Mouse (Mus musculus) liver, embryonic 12.5 days (tissue): ENCODE results near the gene Mgat4b. TPM values are rescaled to one million over a fixed set of nuclear protein-coding genes. Genes with fewer than 3 reads are reported as not detected.
A peak's percentile ranks its signal among the peaks of the same experiment; 100 is the strongest.

Source experiments
- ATAC-seq: fragments of 200-750 bp; cut with Nextera tagmentation; 2 replicates; pipeline ENCODE4 v1.8.0; 2017; ENCODE audit warnings: moderate number of reproducible peaks, mild to moderate bottlenecking, moderate library complexity
- H3K27ac ChIP-seq: fragments of 300-500 bp; sonication (generic); 2 replicates; pipeline ENCODE4 v1.5.1; 2016; ENCODE audit warnings: mild to moderate bottlenecking
- H3K27me3 ChIP-seq: fragments of 300-500 bp; sonication (generic); replicated peaks from 2 replicates; pipeline ENCODE4 v1.6.1; 2016; ENCODE audit warnings: mild to moderate bottlenecking, moderate library complexity
- H3K36me3 ChIP-seq: fragments of 300-500 bp; sonication (generic); 2 replicates; pipeline ENCODE4 v1.6.1; 2016; ENCODE audit warnings: mild to moderate bottlenecking, moderate library complexity
- H3K4me1 ChIP-seq: fragments of 300-500 bp; sonication (generic); 2 replicates; pipeline ENCODE4 v1.6.1; 2016
- H3K4me2 ChIP-seq: fragments of 300-500 bp; sonication (generic); 2 replicates; pipeline ENCODE4 v1.6.1; 2016; ENCODE audit warnings: mild to moderate bottlenecking, moderate library complexity
- H3K4me3 ChIP-seq: fragments of 300-500 bp; sonication (generic); 2 replicates; pipeline ENCODE4 v1.5.1; 2016; ENCODE audit warnings: mild to moderate bottlenecking, moderate library complexity
- H3K9ac ChIP-seq: fragments of 300-500 bp; sonication (generic); 2 replicates; pipeline ENCODE4 v1.6.1; 2016; ENCODE audit warnings: mild to moderate bottlenecking, moderate library complexity
- H3K9me3 ChIP-seq: fragments of 300-500 bp; sonication (generic); replicated peaks from 2 replicates; pipeline ENCODE4 v1.6.1; 2016; ENCODE audit warnings: mild to moderate bottlenecking, moderate library complexity
- WGBS: fragments of 180-500 bp; shearing (Covaris S2); methylation state at CpG from one replicate; pipeline ENCODE4 v1.1.7; 2016; ENCODE audit not compliant: insufficient replicate concordance; 5-methylcytosine and 5-hydroxymethylcytosine counted together
- polyA plus RNA-seq: library from polyadenylated mRNA; unstranded; fragments of >200 nt; fragmentation: Nextera tagmentation; extraction: Ambion mirVana; gene quantifications from 2 replicates; pipeline ENCODE4 v1.2.1, GENCODE M21; 2016

The Mgat4b gene
- polyA plus RNA-seq, 1 experiment from 2014 or later, result 29.1 TPM

- H3K9ac ChIP-seq, result no peak overlapping the region
- no peak for ATAC-seq
- peak overlapping the region; percentile 42 for H3K27ac ChIP-seq
- WGBS, result 64% methylated on average over 4 of the region's 4 CpGs
- peaks cover 10% of the 10 kb centered on the region; the same call in 1 of the 2 replicates for H3K36me3 ChIP-seq
- H3K27me3 ChIP-seq, result no peaks in the 10 kb centered on the region
- H3K4me3 ChIP-seq, result no peak overlapping the region
- no peak overlapping the region for H3K4me2 ChIP-seq
- no peaks in the 10 kb centered on the region for H3K9me3 ChIP-seq
- H3K4me1 ChIP-seq, result peaks cover 75% of the 10 kb centered on the region
These were observed 6.2 kb downstream of the Mgat4b start for GRCm38 (mm10) chr11:50216724-50217366.

GRCm38 (mm10) chr11:50217811-50218210, 7.1 kb downstream of the Mgat4b start:
- no peak overlapping the region for H3K4me2 ChIP-seq

GRCm38 (mm10) chr11:50219833-50220232, 9.1 kb downstream of the Mgat4b start:
- 33% methylated on average over 2 of the region's 2 CpGs for WGBS
- peaks cover 70% of the 10 kb centered on the region for H3K4me1 ChIP-seq

More at GRCm38 (mm10) chr11:50217811-50218210, 7.1 kb downstream of the Mgat4b start:
- 48% methylated on average over 4 of the region's 4 CpGs for WGBS
- H3K27ac ChIP-seq, result no peak overlapping the region; the same call in 1 of the 2 replicates
- ATAC-seq, result no peak
- H3K4me1 ChIP-seq, result peaks cover 70% of the 10 kb centered on the region
- no peaks in the 10 kb centered on the region for H3K27me3 ChIP-seq
- H3K9ac ChIP-seq, result no peak overlapping the region
- peaks cover 10% of the 10 kb centered on the region for H3K36me3 ChIP-seq
- H3K9me3 ChIP-seq, result no peaks in the 10 kb centered on the region
- no peak overlapping the region for H3K4me3 ChIP-seq

GRCm38 (mm10) chr11:50222559-50223276, 12.0 kb downstream of the Mgat4b start:
- Histone ChIP-seq H3K27ac (peak overlapping the region; percentile 98; the same call in 1 of the 2 replicates), H3K4me1 (peaks cover 63% of the 10 kb centered on the region), H3K27me3 (no peaks in the 10 kb centered on the region), H3K4me2 (peak overlapping the region; percentile 86), H3K36me3 (peaks cover 14% of the 10 kb centered on the region), H3K9me3 (no peaks in the 10 kb centered on the region), H3K9ac (peak overlapping the region; percentile 98; the same call in 1 of the 2 replicates), H3K4me3 (peak overlapping the region; percentile 91)
- 59% methylated on average over 7 of the region's 7 CpGs for WGBS
- no peak for ATAC-seq

More at GRCm38 (mm10) chr11:50219833-50220232, 9.1 kb downstream of the Mgat4b start:
- Histone ChIP-seq H3K27ac (no peak overlapping the region), H3K9ac (no peak overlapping the region), H3K4me3 (no peak overlapping the region), H3K27me3 (no peaks in the 10 kb centered on the region), H3K36me3 (peaks cover 10% of the 10 kb centered on the region), H3K4me2 (no peak overlapping the region), H3K9me3 (no peaks in the 10 kb centered on the region)
- no peak for ATAC-seq

GRCm38 (mm10) chr11:50223783-50224662, 13.3 kb downstream of the Mgat4b start:
- H3K9ac ChIP-seq, result peak overlapping the region; percentile 98
- H3K4me3 ChIP-seq, result peak overlapping the region; percentile 91
- H3K27me3 ChIP-seq, result no peaks in the 10 kb centered on the region
- ATAC-seq, result no peak
- H3K4me1 ChIP-seq, result peaks cover 63% of the 10 kb centered on the region
- 4% methylated on average over 17 of the region's 17 CpGs for WGBS
- H3K27ac ChIP-seq, result peak overlapping the region; percentile 98
- no peaks in the 10 kb centered on the region for H3K9me3 ChIP-seq
- peaks cover 21% of the 10 kb centered on the region for H3K36me3 ChIP-seq
- peak overlapping the region; percentile 86 for H3K4me2 ChIP-seq

GRCm38 (mm10) chr11:50224671-50225530, 14.2 kb downstream of the Mgat4b start:
- Histone ChIP-seq H3K36me3 (peaks cover 17% of the 10 kb centered on the region), H3K27ac (peak overlapping the region; percentile 98), H3K4me2 (peak overlapping the region; percentile 86), H3K9ac (peak overlapping the region; percentile 98), H3K4me1 (peaks cover 63% of the 10 kb centered on the region), H3K9me3 (no peaks in the 10 kb centered on the region), H3K4me3 (peak overlapping the region; percentile 91), H3K27me3 (no peaks in the 10 kb centered on the region)
- peak; percentile 95 for ATAC-seq
- WGBS, result under 1% methylated on average over 70 of the region's 70 CpGs

- H3K36me3 ChIP-seq, result peaks cover 25% of the 10 kb centered on the region
These were observed 15.1 kb downstream of the Mgat4b start for GRCm38 (mm10) chr11:50225611-50226378.

GRCm38 (mm10) chr11:50226406-50226805, 15.7 kb downstream of the Mgat4b start:
- Histone ChIP-seq H3K4me1 (peaks cover 73% of the 10 kb centered on the region), H3K36me3 (peaks cover 29% of the 10 kb centered on the region)
- 12% methylated on average over 2 of the region's 2 CpGs for WGBS

More at GRCm38 (mm10) chr11:50225611-50226378, 15.1 kb downstream of the Mgat4b start:
- WGBS, result 1% methylated on average over 34 of the region's 34 CpGs
- peak overlapping the region; percentile 98 for H3K27ac ChIP-seq
- H3K9me3 ChIP-seq, result no peaks in the 10 kb centered on the region
- no peaks in the 10 kb centered on the region for H3K27me3 ChIP-seq
- H3K4me2 ChIP-seq, result peak overlapping the region; percentile 86
- peaks cover 67% of the 10 kb centered on the region for H3K4me1 ChIP-seq
- H3K4me3 ChIP-seq, result peak overlapping the region; percentile 91
- peak overlapping the region; percentile 98 for H3K9ac ChIP-seq
- ATAC-seq, result peak; percentile 7

GRCm38 (mm10) chr11:50227226-50227625, 16.5 kb downstream of the Mgat4b start:
- Histone ChIP-seq H3K4me3 (peak overlapping the region; percentile 91), H3K9ac (peak overlapping the region; percentile 98), H3K4me2 (peak overlapping the region; percentile 86), H3K27ac (peak overlapping the region; percentile 98), H3K9me3 (no peaks in the 10 kb centered on the region), H3K4me1 (peaks cover 77% of the 10 kb centered on the region), H3K27me3 (no peaks in the 10 kb centered on the region), H3K36me3 (peaks cover 33% of the 10 kb centered on the region)
- WGBS, result 68% methylated on average over 3 of the region's 3 CpGs
- no peak for ATAC-seq

More at GRCm38 (mm10) chr11:50226406-50226805, 15.7 kb downstream of the Mgat4b start:
- peak overlapping the region; percentile 86 for H3K4me2 ChIP-seq
- peak overlapping the region; percentile 98 for H3K27ac ChIP-seq
- peak overlapping the region; percentile 98 for H3K9ac ChIP-seq
- H3K9me3 ChIP-seq, result no peaks in the 10 kb centered on the region
- H3K27me3 ChIP-seq, result no peaks in the 10 kb centered on the region
- H3K4me3 ChIP-seq, result peak overlapping the region; percentile 91
- no peak for ATAC-seq

GRCm38 (mm10) chr11:50227736-50228135, 17.0 kb downstream of the Mgat4b start:
- 79% methylated on average over 4 of the region's 4 CpGs for WGBS
- ATAC-seq, result no peak
- H3K4me3 ChIP-seq, result no peak overlapping the region
- H3K4me1 ChIP-seq, result peaks cover 72% of the 10 kb centered on the region
- no peaks in the 10 kb centered on the region for H3K9me3 ChIP-seq
- no peaks in the 10 kb centered on the region for H3K27me3 ChIP-seq
- H3K9ac ChIP-seq, result 0 out of 2 replicates have a peak overlapping the region, but pooled peaks have one; percentile 12
- peak overlapping the region; percentile 86 for H3K4me2 ChIP-seq
- H3K36me3 ChIP-seq, result peaks cover 38% of the 10 kb centered on the region
- H3K27ac ChIP-seq, result peak overlapping the region; percentile 98
